Mouse (Mus musculus) testis, postnatal 10 days (tissue): ENCODE data around the gene Synpo2.

Experiments used
- DNase-seq: peaks from one replicate; pipeline ENCODE4 v3.0.0; 2021; ENCODE audit warnings: low spot score

The Synpo2 gene

DNA sequence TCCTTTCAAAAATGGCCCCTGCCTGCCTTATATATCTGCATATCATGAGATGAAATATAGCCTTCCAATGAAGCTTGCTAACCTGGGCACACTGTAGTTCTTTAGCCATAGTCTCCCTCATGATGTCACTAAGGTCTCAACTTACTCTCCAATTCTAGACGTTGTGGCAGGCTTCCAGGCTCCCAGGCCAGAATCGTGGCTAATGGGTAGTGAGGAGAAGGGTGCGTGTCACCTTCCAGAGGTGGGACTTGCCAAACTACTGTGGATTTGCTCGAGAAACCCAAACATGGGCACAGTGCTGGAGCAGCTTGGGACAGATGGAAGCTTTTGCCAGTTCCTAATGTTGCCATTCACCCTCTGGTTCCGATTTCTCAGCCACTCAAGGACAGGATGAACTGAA, 69.5 kb downstream of the Synpo2 start:
- DNase-seq, result peak; percentile 60

DNA sequence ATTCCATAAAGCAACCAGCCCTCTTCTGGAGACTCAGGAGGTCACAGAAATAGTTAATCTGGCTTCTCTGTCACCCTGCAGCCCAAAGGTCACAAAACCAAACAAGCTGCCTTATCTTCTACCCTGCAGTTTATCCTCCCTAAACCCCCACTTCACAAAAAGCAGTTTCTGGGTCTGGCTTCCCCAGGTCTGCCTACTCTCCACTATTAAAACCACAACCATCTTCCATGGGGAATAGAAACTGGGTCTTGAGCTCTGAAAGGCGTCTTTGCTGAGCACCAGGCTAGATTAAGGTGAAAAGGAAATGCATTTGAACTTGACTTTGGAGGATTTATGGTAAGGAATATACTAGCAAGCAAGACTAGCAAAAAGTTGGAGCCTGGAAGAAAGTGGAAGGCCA, 71.8 kb downstream of the Synpo2 start:
- no peak for DNase-seq

- no peak for DNase-seq
Measured at GRCm38 (mm10) chr3:123163192-123163523, 72.8 kb downstream of the Synpo2 start.

DNA sequence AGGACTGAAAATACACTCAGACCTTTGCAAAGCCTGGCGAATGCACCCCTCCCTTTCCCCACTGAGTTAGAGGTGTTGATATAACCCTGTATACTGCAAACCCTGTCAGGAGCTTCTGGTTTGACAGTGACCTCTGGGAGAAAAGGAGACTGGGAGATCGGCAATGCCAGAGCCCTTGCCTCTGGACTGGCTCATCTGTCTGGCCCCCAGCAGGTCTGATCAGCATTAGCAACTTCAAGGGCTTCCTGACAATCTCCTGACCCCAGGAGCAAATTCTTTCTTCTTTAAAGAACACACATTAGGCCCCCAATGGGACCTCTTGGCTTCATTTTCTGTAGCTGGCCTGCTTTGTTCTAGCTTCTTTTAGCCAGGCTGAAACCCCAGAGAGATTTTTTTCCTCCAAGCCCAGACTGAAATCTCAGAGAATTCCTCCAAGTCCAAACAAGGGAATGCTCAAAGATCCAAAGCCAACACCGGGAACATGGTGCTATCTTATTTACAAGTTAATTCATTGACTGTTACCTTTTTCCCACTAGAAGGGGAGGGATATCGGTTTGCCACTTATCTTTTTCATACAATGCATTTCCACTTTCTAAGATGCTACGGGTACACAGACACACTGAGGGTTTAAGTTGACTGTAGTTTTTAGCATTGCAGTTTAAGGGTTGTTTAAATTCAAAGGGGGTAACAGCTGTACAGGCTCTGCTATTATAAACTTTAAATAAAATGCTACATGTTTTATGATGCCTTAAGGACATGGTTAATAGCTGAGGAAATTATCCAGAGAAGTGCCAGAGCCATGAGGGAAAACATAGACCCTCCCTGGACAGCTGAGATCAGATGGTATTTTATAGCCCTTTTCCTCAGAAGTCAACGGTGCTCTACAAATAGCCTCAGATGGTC, 73.4 kb downstream of the Synpo2 start:
- no peak for DNase-seq

GRCm38 (mm10) chr3:123160792-123161191, 75.2 kb downstream of the Synpo2 start:
- DNase-seq, result peak; percentile 62

- DNase-seq, result peak; percentile 79
Measured at GRCm38 (mm10) chr3:123159139-123159824, 76.7 kb downstream of the Synpo2 start.

- peak; percentile 60 for DNase-seq
Measured at GRCm38 (mm10) chr3:123158579-123158978, 77.4 kb downstream of the Synpo2 start.

GRCm38 (mm10) chr3:123153337-123153736, 82.6 kb downstream of the Synpo2 start:
- no peak for DNase-seq

GRCm38 (mm10) chr3:123152911-123153310, 83.0 kb downstream of the Synpo2 start:
- no peak for DNase-seq

GRCm38 (mm10) chr3:123150523-123151135, 85.3 kb downstream of the Synpo2 start:
- DNase-seq, result no peak

DNA sequence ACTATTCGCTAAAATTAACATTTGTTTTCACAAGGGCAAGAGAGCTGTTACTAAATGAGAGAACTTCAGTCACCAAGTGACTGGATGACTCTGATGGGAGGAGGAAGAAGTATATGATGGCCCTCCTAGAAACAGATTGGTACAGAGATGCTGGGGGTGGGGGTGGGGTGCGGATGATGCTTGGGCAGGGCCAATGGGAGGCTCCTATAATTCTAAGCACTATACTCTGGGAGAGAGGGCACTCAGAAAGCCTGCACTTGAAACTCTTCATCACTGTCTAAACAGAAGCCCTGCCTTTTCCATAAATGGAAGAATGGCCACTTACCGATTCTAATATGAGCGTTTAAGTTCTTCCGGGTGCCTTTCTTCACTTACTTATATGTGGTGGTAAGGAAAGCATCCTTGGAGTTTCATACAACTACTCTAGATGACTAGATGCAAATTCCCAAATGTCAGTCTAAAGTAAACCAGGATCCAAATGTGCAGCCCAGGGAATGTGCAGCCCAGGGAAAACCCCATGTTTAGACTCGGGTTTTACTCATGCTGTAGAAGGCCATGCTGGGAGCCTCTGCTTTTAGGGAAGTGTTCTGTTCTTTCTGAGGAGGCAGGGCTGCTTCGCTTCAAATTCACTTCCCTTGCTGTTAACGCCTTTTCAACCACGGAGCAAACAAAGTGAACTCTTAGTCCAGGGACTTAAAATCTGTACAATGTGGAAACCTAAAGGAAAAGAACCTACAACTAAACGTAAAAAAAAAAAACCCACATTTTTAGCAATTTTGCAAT, 86.4 kb downstream of the Synpo2 start:
- no peak for DNase-seq

- DNase-seq, result no peak
Measured at GRCm38 (mm10) chr3:123148641-123149040, 87.3 kb downstream of the Synpo2 start.

DNA sequence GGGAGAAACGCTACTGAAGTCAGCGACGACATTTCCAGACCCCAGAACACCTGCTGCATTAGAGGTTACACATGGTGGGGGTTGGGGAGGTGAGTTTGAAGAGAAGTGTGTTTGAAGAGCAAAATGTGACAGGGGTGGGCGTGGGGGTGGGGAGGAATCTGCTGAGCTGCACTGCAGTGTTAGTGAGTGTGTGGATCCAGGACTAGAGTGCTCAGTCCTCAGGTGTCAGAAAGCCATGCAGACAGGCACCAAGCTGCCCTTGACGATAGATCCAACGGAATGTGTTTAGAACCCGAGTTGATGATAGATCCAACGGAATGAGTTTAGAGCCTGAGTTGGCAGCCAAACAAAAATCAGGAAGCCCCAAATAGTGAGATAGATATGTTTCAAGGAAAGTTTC, 89.4 kb downstream of the Synpo2 start:
- DNase-seq, result no peak

DNA sequence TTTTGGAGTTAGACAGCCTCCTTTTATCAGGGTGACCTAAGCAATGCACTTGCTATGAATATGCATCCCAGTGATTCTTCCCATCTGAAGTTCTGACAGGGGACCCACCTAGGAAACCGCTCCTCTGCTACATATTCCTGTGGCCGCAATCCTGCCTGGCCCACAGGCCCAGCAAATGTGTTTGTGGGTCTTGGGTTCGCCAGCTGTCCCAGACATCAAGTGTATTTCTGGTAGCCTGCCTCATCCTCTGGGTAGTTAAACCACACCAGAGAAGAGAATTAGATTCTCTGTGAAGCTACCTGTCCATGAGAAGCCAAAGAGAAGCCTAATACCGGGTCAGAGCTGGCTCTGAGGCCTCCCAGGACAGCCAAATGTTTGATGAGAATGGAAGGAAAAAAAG, 90.0 kb downstream of the Synpo2 start:
- no peak for DNase-seq

DNA sequence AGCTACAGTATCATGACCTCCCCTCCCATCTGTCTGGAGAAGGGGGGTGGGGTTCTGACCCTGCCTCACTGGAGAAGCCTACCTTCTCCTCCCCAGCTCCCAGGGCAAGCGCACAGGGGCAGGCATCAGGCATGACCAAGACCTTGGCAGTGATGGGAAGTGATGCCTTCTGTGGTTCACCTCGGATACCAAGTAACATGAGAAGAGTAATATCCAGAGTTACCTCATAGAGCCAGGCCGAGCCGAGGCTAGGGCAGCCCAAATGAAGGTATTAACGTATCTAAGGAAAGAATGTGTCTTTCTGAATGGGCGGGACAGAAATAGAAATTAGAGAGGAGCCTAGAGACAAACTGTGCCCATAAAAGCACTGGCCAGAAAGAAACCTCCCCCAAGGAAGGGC, 92.5 kb downstream of the Synpo2 start:
- no peak for DNase-seq

- no peak for DNase-seq
Measured at GRCm38 (mm10) chr3:123142298-123142697, 93.7 kb downstream of the Synpo2 start.

DNA sequence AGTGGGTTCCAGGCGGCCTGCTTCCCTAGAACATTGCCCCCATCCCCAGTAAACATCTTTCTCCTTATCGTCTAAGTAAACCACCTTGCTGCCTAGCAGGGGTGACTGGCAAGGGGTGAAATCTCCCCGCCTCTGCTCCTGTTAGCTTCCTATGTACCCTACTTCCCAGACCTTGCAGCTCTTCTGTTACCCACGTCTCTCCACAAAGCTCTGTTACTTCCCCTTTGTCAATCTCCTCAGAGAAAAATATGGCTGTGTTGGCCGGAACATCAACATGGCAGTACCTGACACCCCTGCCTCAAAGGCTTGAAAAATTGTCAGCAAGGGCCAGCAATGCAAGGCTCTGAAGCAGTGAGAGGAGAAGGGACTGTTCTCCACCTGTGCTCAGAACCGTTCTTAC, 94.9 kb downstream of the Synpo2 start:
- no peak for DNase-seq

DNA sequence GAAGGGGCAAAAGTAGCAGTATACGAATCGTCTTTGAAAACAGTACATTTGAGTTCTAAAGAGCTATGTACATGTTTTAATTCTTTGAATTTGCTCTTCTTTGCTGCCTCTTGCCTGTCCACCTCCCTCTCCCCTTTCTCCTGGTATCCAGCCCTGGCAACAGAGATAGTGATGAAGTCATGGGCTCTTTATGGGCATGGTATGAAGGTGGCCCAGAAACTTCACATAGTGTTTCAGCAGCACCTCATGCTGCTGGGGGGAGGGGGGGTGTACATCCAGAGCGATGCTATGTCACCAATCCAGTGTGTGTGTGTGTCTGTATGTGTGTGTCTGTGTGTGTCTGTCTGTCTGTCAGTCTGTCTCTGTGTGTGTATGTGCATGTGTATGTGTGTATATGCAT, 95.8 kb downstream of the Synpo2 start:
- no peak for DNase-seq

DNA sequence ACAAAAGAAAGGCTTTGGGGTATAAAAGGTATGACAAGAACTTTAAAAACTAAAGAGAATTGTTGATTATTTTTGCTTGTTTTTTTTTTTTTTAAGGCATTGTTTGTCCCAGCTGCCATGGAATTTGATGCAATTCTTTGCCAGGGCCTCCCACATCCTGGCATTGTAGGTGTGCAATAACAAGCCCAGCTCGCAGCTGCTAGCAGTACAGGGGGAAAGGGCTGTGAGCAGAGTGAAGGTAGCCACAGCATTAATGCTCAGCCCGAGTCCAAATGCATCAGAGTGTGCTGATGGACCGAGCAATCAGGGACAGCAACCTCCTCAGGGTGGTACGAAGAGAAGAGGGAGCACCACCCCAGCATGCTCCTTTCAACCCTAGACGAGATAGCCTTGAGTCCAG, 96.3 kb downstream of the Synpo2 start:
- no peak for DNase-seq

DNA sequence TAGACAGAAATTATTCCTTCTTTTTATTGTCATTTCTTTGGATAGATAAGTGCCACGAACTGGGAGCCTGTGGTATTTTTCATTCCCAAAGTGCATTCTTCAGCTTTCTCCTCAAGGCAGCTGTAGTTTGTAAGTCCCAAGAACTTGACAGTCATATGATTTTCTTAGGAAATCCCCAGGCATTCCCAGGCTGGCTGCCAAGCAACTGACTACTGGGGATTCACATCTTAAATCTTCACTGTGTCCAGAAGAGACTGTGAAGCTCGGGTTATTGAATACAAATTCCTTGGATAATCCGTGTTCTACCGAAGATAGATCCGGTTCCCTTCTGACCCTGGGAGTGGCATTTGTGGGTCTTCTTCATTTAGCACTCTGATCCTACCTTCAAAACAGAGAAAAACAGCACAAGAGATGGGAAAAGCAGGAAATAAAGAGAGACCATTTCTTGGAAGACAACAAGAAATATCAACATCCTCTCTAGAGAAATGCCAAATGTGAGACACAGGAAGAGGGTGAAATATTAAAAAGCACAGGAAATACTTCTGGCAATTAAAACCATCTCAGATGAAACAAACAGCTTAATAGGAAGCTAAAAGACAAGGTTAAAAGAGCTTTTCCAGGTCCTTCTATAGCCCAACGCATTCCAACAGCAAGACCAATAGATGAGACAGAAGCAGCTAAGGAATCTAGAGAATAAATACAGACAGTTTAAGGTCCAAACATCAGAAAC, 97.5 kb downstream of the Synpo2 start:
- DNase-seq, result peak; percentile 73

DNA sequence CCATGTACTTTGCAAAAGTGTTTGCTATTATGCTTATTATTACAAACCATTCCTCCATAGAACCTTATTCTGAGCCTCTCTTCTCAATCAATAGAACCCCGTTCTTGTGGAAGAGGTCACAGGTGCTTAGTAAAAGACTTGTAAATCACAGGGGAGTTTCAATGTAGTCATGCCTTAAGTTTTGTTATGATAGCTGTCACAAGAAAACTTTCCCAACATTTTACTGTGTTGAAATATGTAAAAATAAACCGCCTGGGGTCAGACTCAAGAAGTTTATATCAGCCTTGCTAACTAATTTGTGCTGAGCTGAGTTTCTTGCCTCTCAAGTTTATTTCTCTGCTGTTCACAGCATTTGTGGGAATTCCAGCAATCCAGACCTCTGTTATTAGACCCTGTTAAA, 103.8 kb downstream of the Synpo2 start:
- DNase-seq, result no peak
